Mouse (Mus musculus): ENCODE measurements around the gene Olfr998.
"Not testable (repeated sequence)": the region's sequence is repeated elsewhere in the genome, so short reads cannot be mapped to it uniquely, and the experiment has no call there.

Olfr998 gene

DNA sequence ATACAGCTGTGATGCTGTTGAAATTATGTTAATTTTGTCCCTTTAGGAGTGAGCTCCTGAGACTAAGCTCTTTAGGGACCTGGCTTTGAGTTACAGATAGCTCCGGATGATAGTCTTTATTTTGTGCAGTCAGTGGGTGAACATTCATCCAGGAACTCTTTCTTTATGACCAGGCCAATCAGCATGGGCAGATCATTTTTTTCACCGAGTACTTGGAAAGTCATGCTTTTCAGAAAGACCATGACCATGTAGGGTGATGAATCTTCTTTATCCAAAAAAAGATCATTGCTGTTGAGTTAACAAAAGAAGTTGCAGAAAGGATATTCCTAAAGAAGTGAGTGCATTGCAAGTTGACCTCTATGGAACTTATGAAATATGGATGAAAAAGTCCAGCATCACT is at the start of gene Olfr998:
Olfr998 (plus strand) TSS at position 301 of the 400 bp plus-strand sequence.
- DNase-seq = not testable (repeated sequence)

DNA sequence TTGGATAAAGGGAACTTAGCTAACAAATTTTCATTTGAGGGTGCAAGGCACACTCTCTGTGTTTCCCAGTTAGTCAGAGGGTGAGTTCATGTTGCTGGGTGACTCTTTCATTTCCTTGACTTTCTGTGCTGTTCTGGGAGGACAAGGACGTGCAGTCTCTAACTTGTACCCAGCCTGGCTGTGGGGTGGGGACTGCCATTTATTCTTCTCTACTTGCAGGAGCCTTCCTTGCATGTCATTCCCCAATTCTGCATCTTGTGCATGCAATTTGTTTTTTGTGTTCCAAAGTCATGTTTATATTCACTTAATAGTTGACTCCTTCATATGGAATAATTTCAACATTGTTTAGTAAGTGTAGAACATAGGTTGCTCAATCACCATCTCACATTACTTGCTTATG is 33.9 kb upstream of the Olfr998 start:
- DNase-seq = no peak

DNA sequence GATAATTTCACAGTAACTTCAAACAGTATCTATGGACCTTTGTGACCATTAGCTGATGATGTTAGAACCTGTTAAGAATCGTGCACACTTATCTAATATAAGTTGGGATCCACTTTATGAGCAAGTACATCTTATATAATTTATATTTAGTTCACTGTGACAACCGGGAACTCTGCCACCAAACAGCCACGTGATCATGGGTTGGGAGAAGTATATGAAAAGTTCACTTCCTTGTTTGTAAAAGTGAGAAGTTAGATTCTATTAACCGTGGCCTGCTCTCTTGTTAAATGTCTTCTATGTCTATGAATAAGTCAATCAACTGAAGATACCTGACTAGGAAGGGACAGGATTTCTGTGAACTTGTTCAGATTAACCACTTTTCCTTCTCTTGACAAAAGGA is 28.5 kb upstream of the Olfr998 start:
- DNase-seq = no peak

DNA sequence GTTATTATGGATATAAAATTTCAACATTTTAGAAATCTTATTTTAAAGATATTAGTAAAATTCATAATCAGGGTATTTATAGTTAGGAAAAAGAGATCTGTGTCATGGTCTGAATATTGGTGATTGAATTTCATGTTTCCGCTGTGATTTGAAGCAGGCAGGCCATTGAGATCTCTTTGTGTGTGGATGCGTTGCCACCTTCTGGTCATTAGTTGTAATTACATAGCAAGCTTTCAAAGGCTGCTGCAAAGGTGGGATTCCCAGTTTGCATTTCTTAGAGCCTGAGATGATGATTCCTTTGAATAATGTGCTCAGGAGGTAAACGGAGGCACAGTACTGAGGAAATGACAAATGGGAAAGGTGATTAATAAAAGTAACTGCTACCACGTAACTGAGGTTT is 27.6 kb upstream of the Olfr998 start:
- DNase-seq = peak; percentile 11 to 27

DNA sequence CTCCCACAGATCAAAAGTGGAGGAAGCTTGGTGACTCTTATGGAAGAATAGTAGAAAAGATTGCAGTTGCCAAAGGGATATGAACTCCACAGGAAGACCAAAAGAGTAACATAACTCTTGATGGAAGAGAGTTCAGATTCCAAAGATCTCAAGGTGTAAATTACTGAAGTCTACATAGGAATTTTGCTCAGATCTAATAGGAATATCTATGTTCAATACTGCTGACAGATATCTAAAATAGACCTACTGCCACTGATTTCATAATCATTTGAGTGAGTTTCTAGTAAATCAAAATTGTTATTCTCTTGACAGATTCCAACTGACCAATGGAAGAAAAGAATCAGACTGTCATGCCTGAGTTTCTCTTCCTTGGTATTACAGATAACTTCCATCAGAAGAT is 9.8 kb upstream of the Olfr998 start, which contains the start of gene Olfr996:
Olfr996 (plus strand) TSS at position 301 of the 400 bp plus-strand sequence.
- no peak for DNase-seq

DNA sequence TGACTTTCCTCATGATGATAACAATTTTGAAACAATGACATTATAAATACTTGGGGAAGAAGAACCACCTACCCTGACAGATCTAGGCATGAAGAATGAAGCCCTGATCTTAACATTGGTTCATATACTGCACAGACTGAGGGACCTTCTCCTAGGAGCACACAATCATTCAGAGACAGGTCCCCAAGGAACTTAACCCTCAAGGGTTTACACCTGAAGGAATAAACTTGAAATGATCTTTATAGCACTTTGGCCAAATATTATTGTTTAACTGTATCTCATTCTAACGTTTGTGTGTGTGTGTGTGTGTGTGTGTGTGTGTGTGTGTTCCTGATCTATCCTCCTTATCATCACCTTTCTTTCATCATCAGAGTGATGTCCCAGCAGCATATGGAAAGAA is 23.1 kb downstream of the Olfr998 start, which contains the start of gene Olfr1000:
Olfr1000 (minus strand) TSS at position 101 of the 400 bp plus-strand sequence.
- DNase-seq = no peak
